Mouse (Mus musculus) forebrain, postnatal 0 days (tissue): ENCODE measurements around the gene Brca2. TPM values are rescaled to one million over a fixed set of nuclear protein-coding genes. Genes with fewer than 3 reads are reported as not detected.

Experiments
- ATAC-seq: fragments of 200-750 bp; cut with Nextera tagmentation; 2 replicates; pipeline ENCODE4 v1.8.0; 2017; ENCODE audit warnings: mild to moderate bottlenecking, moderate library complexity
- DNase-seq: peaks from one replicate; pipeline ENCODE4 v3.0.0-alpha.2; 2015
- H3K27ac ChIP-seq: fragments of 300-500 bp; sonication (generic); 2 replicates; pipeline ENCODE4 v1.5.1; 2014; ENCODE audit warnings: low read depth, mild to moderate bottlenecking, antibody characterized with exemption, low read length, moderate library complexity, mixed read lengths
- H3K27me3 ChIP-seq: fragments of 300-500 bp; sonication (generic); 2 replicates; pipeline ENCODE4 v1.6.1; 2014; ENCODE audit warnings: mild to moderate bottlenecking, low read length, mixed read lengths; ENCODE audit not compliant: insufficient read depth
- H3K36me3 ChIP-seq: fragments of 300-500 bp; sonication (generic); 2 replicates; pipeline ENCODE4 v1.6.1; 2014; ENCODE audit warnings: mild to moderate bottlenecking, moderate library complexity; ENCODE audit not compliant: insufficient read depth
- H3K4me1 ChIP-seq: fragments of 300-500 bp; sonication (generic); 2 replicates; pipeline ENCODE4 v1.6.1; 2014; ENCODE audit warnings: antibody characterized with exemption; ENCODE audit not compliant: insufficient read depth
- H3K4me2 ChIP-seq: fragments of 300-500 bp; sonication (generic); 2 replicates; pipeline ENCODE4 v1.6.1; 2014; ENCODE audit warnings: low read depth, mild to moderate bottlenecking, moderate library complexity
- H3K4me3 ChIP-seq: fragments of 300-500 bp; sonication (generic); 2 replicates; pipeline ENCODE4 v1.5.1; 2014; ENCODE audit warnings: low read depth, low read length, mixed read lengths
- H3K9ac ChIP-seq: fragments of 300-500 bp; sonication (generic); 2 replicates; pipeline ENCODE4 v1.6.1; 2014; ENCODE audit warnings: mild to moderate bottlenecking
- H3K9me3 ChIP-seq: fragments of 300-500 bp; sonication (generic); 2 replicates; pipeline ENCODE4 v1.6.1; 2016; ENCODE audit warnings: low read length
- CTCF ChIP-seq: sonication (generic); IDR thresholded peaks from 2 replicates; pipeline ENCODE4 v1.5.1; 2016; ENCODE audit warnings: antibody characterized with exemption, control low read depth, low read depth
- WGBS: fragments of 180-500 bp; shearing (Covaris S2); extraction: QIAGEN DNeasy Blood & Tissue Kit; methylation state at CpG from one replicate; pipeline ENCODE4 v1.1.7; 2014; 5-methylcytosine and 5-hydroxymethylcytosine counted together
- polyA plus RNA-seq: library from polyadenylated mRNA; unstranded; fragments of >200 nt; fragmentation: Nextera tagmentation; extraction: Ambion mirVana; gene quantifications from 2 replicates; pipeline ENCODE4 v1.2.1, GENCODE M21; 2015
- total RNA-seq: library from RNA; depleted of rRNA; stranded (reverse); fragments of >200 nt; gene quantifications from 2 replicates; pipeline ENCODE4 v1.2.3, GENCODE M21; 2014

Brca2 gene
- total and polyA plus RNA-seq, 2 experiments from 2014 or later = 9.7 to 9.8 TPM

GRCm38 (mm10) chr5:150592186-150592903 lies 69.9 kb downstream of the Brca2 start:
- Histone ChIP-seq H3K4me1 (no peaks in the 10 kb centered on the region; the same call in 1 of the 2 replicates), H3K27me3 (0 out of 2 replicates have a peak, but pooled peaks cover 3% of the 10 kb centered on the region), H3K9me3 (no peaks in the 10 kb centered on the region), H3K9ac (no peak overlapping the region), H3K27ac (no peak overlapping the region), H3K4me2 (peak overlapping the region; percentile 95), H3K36me3 (no peaks in the 10 kb centered on the region; the same call in 1 of the 2 replicates), H3K4me3 (peak overlapping the region; percentile 80)
- TF ChIP-seq CTCF = no peak
- WGBS = 76% methylated on average over 13 of the region's 13 CpGs
- DNase-seq (no peak), ATAC-seq (no peak)

GRCm38 (mm10) chr5:150592904-150593755 lies 70.7 kb downstream of the Brca2 start:
- DNase-seq = peak; percentile 45
- Histone ChIP-seq H3K4me1 (no peaks in the 10 kb centered on the region; the same call in 1 of the 2 replicates), H3K36me3 (no peaks in the 10 kb centered on the region; the same call in 1 of the 2 replicates), H3K27me3 (0 out of 2 replicates have a peak, but pooled peaks cover 3% of the 10 kb centered on the region), H3K9me3 (no peaks in the 10 kb centered on the region), H3K27ac (peak overlapping the region; percentile 46; the same call in 1 of the 2 replicates), H3K4me3 (peak overlapping the region; percentile 80), H3K4me2 (peak overlapping the region; percentile 95), H3K9ac (peak overlapping the region; percentile 82)
- 16% methylated on average over 40 of the region's 40 CpGs for WGBS
- no peak for TF ChIP-seq CTCF
- peak; percentile 28 for ATAC-seq

GRCm38 (mm10) chr5:150593756-150594648 lies 71.6 kb downstream of the Brca2 start:
- Histone ChIP-seq H3K9ac (peak overlapping the region; percentile 82), H3K4me2 (peak overlapping the region; percentile 95), H3K4me3 (peak overlapping the region; percentile 80), H3K36me3 (no peaks in the 10 kb centered on the region; the same call in 1 of the 2 replicates), H3K27me3 (0 out of 2 replicates have a peak, but pooled peaks cover 3% of the 10 kb centered on the region), H3K27ac (peak overlapping the region; percentile 64), H3K9me3 (no peaks in the 10 kb centered on the region), H3K4me1 (no peaks in the 10 kb centered on the region; the same call in 1 of the 2 replicates)
- WGBS = 2% methylated on average over 97 of the region's 102 CpGs
- no peak for TF ChIP-seq CTCF
- peak; percentile 64 for DNase-seq
- ATAC-seq = peak; percentile 77

- WGBS = 7% methylated on average over 17 of the region's 17 CpGs
- H3K27ac ChIP-seq = peak overlapping the region; percentile 64; the same call in 1 of the 2 replicates
- TF ChIP-seq CTCF = no peak
- peaks cover under 1% of the 10 kb centered on the region; the same call in 1 of the 2 replicates for H3K36me3 ChIP-seq
- H3K9ac ChIP-seq = peak overlapping the region; percentile 82
- ATAC-seq (peak; percentile 66), DNase-seq (no peak)
- no peaks in the 10 kb centered on the region for H3K9me3 ChIP-seq
- no peaks in the 10 kb centered on the region; the same call in 1 of the 2 replicates for H3K4me1 ChIP-seq
- H3K4me2 ChIP-seq = peak overlapping the region; percentile 95
- H3K4me3 ChIP-seq = peak overlapping the region; percentile 80
- H3K27me3 ChIP-seq = 0 out of 2 replicates have a peak, but pooled peaks cover 3% of the 10 kb centered on the region
These were observed 72.4 kb downstream of the Brca2 start for GRCm38 (mm10) chr5:150594649-150595339.

- Histone ChIP-seq H3K9ac (no peak overlapping the region), H3K9me3 (no peaks in the 10 kb centered on the region), H3K27ac (no peak overlapping the region), H3K4me3 (no peak overlapping the region), H3K4me1 (no peaks in the 10 kb centered on the region; the same call in 1 of the 2 replicates), H3K4me2 (no peak overlapping the region), H3K27me3 (0 out of 2 replicates have a peak, but pooled peaks cover 3% of the 10 kb centered on the region), H3K36me3 (peaks cover 3% of the 10 kb centered on the region; the same call in 1 of the 2 replicates)
- WGBS = 60% methylated on average over 11 of the region's 11 CpGs
- TF ChIP-seq CTCF = no peak
- DNase-seq (no peak), ATAC-seq (no peak)
These were observed 73.1 kb downstream of the Brca2 start for GRCm38 (mm10) chr5:150595366-150596016.
